Mouse (Mus musculus) midbrain, embryonic 10.5 days (tissue): ENCODE data around the gene Chid1. TPM values are rescaled to one million over a fixed set of nuclear protein-coding genes. Genes with fewer than 3 reads are reported as not detected.

Source experiments
- DNase-seq: peaks from one replicate; pipeline ENCODE4 v3.0.0-alpha.2; 2017; ENCODE audit warnings: low spot score
- H3K27ac ChIP-seq: fragments of 300-500 bp; sonication (generic); replicated peaks from 2 replicates; pipeline ENCODE4 v1.5.1; 2016; ENCODE audit warnings: mild to moderate bottlenecking
- H3K27me3 ChIP-seq: fragments of 300-500 bp; sonication (generic); 2 replicates; pipeline ENCODE4 v1.6.1; 2016; ENCODE audit warnings: low read depth, mild to moderate bottlenecking; ENCODE audit not compliant: poor library complexity, severe bottlenecking
- H3K36me3 ChIP-seq: fragments of 300-500 bp; sonication (generic); 2 replicates; pipeline ENCODE4 v1.6.1; 2016; ENCODE audit warnings: mild to moderate bottlenecking, moderate library complexity
- H3K4me1 ChIP-seq: fragments of 300-500 bp; sonication (generic); 2 replicates; pipeline ENCODE4 v1.6.1; 2016
- H3K4me3 ChIP-seq: fragments of 300-500 bp; sonication (generic); 2 replicates; pipeline ENCODE4 v1.5.1; 2016; ENCODE audit warnings: mild to moderate bottlenecking, moderate library complexity
- H3K9me3 ChIP-seq: fragments of 300-500 bp; sonication (generic); replicated peaks from 2 replicates; pipeline ENCODE4 v1.6.1; 2016; ENCODE audit warnings: mild to moderate bottlenecking
- WGBS: fragments of 180-500 bp; shearing (Covaris S2); methylation state at CpG from one replicate; pipeline ENCODE4 v1.1.7; 2016; 5-methylcytosine and 5-hydroxymethylcytosine counted together
- polyA plus RNA-seq: library from polyadenylated mRNA; unstranded; fragments of >200 nt; fragmentation: Nextera tagmentation; extraction: Ambion mirVana; gene quantifications from 2 replicates; pipeline ENCODE4 v1.2.1, GENCODE M21; 2016

The Chid1 gene
- polyA plus RNA-seq, 1 experiment from 2014 or later, result 25.0 TPM

GRCm38 (mm10) chr7:141460391-141461113 lies 79.1 kb downstream of the Chid1 start, which contains the start of gene Cracr2b:
Gene Cracr2b (plus strand): TSS chr7:141461094.
- no peaks in the 10 kb centered on the region for H3K9me3 ChIP-seq
- peaks cover 44% of the 10 kb centered on the region for H3K4me1 ChIP-seq
- peak within 1 kb of the TSS; percentile 57; the same call in 1 of the 2 replicates for H3K27ac ChIP-seq
- no peak for DNase-seq
- H3K4me3 ChIP-seq, result peak within 1 kb of the TSS; percentile 55
- WGBS, result 71% methylated on average over 15 of the region's 15 CpGs
- H3K27me3 ChIP-seq, result peaks cover 87% of the 10 kb centered on the region
- peaks cover 12% of the 10 kb centered on the region for H3K36me3 ChIP-seq

GRCm38 (mm10) chr7:141460001-141460390 lies 79.7 kb downstream of the Chid1 start:
- no peak overlapping the region for H3K27ac ChIP-seq
- DNase-seq, result no peak
- H3K9me3 ChIP-seq, result no peaks in the 10 kb centered on the region
- H3K27me3 ChIP-seq, result peaks cover 81% of the 10 kb centered on the region
- peaks cover 44% of the 10 kb centered on the region for H3K4me1 ChIP-seq
- peaks cover 12% of the 10 kb centered on the region for H3K36me3 ChIP-seq
- 76% methylated on average over 5 of the region's 5 CpGs for WGBS
- no peak overlapping the region for H3K4me3 ChIP-seq

GRCm38 (mm10) chr7:141459301-141459711 lies 80.4 kb downstream of the Chid1 start:
- Histone ChIP-seq H3K9me3 (no peaks in the 10 kb centered on the region), H3K36me3 (peaks cover 12% of the 10 kb centered on the region), H3K27ac (no peak overlapping the region), H3K4me3 (no peak overlapping the region), H3K4me1 (peaks cover 44% of the 10 kb centered on the region), H3K27me3 (peaks cover 75% of the 10 kb centered on the region)
- DNase-seq, result no peak
- WGBS, result 89% methylated on average over 17 of the region's 17 CpGs

- H3K9me3 ChIP-seq, result no peaks in the 10 kb centered on the region
- WGBS, result 93% methylated on average over 11 of the region's 11 CpGs
- H3K36me3 ChIP-seq, result peaks cover 12% of the 10 kb centered on the region
- DNase-seq, result no peak
- no peak overlapping the region for H3K27ac ChIP-seq
- peaks cover 44% of the 10 kb centered on the region for H3K4me1 ChIP-seq
- H3K4me3 ChIP-seq, result no peak overlapping the region
- H3K27me3 ChIP-seq, result peaks cover 68% of the 10 kb centered on the region
Observed at GRCm38 (mm10) chr7:141458661-141459060, 81.0 kb downstream of the Chid1 start.

- DNase-seq, result peak; percentile 55
- peaks cover 44% of the 10 kb centered on the region for H3K4me1 ChIP-seq
- H3K9me3 ChIP-seq, result no peaks in the 10 kb centered on the region
- no peak overlapping the region for H3K4me3 ChIP-seq
- H3K27me3 ChIP-seq, result peaks cover 63% of the 10 kb centered on the region
- H3K27ac ChIP-seq, result no peak overlapping the region
- WGBS, result 80% methylated on average over 15 of the region's 15 CpGs
- peaks cover 12% of the 10 kb centered on the region for H3K36me3 ChIP-seq
Observed at GRCm38 (mm10) chr7:141457986-141458660, 81.5 kb downstream of the Chid1 start.

- DNase-seq, result no peak
- 95% methylated on average over 14 of the region's 14 CpGs for WGBS
- H3K36me3 ChIP-seq, result peaks cover 14% of the 10 kb centered on the region
- H3K27ac ChIP-seq, result no peak overlapping the region
- H3K4me3 ChIP-seq, result no peak overlapping the region
- H3K9me3 ChIP-seq, result no peaks in the 10 kb centered on the region
- H3K27me3 ChIP-seq, result peaks cover 54% of the 10 kb centered on the region
- peaks cover 41% of the 10 kb centered on the region for H3K4me1 ChIP-seq
Observed at GRCm38 (mm10) chr7:141457236-141457635, 82.4 kb downstream of the Chid1 start.

- peaks cover 36% of the 10 kb centered on the region for H3K4me1 ChIP-seq
- H3K27me3 ChIP-seq, result peaks cover 49% of the 10 kb centered on the region
- no peak overlapping the region for H3K27ac ChIP-seq
- H3K9me3 ChIP-seq, result no peaks in the 10 kb centered on the region
- no peak for DNase-seq
- peaks cover 19% of the 10 kb centered on the region for H3K36me3 ChIP-seq
- H3K4me3 ChIP-seq, result peak overlapping the region; percentile 76; the same call in 1 of the 2 replicates
- WGBS, result 95% methylated on average over 6 of the region's 6 CpGs
Observed at GRCm38 (mm10) chr7:141456739-141457138, 82.9 kb downstream of the Chid1 start.

- DNase-seq, result peak; percentile 57
- 1% methylated on average over 23 of the region's 23 CpGs for WGBS
- Histone ChIP-seq H3K36me3 (peaks cover 29% of the 10 kb centered on the region), H3K27ac (peak overlapping the region; percentile 82), H3K9me3 (no peaks in the 10 kb centered on the region), H3K4me3 (peak overlapping the region; percentile 76), H3K27me3 (peaks cover 39% of the 10 kb centered on the region), H3K4me1 (peaks cover 32% of the 10 kb centered on the region)
Observed at GRCm38 (mm10) chr7:141455610-141456314, 83.9 kb downstream of the Chid1 start.

GRCm38 (mm10) chr7:141454967-141455551 lies 84.6 kb downstream of the Chid1 start, which contains the start of gene Pnpla2:
Gene Pnpla2 (plus strand): TSS chr7:141455198.
- H3K27ac ChIP-seq, result peak within 1 kb of the TSS; percentile 82
- DNase-seq, result peak; percentile 90
- H3K27me3 ChIP-seq, result peaks cover 32% of the 10 kb centered on the region
- peaks cover 36% of the 10 kb centered on the region for H3K36me3 ChIP-seq
- peaks cover 33% of the 10 kb centered on the region for H3K4me1 ChIP-seq
- under 1% methylated on average over 45 of the region's 45 CpGs for WGBS
- peak within 1 kb of the TSS; percentile 76 for H3K4me3 ChIP-seq
- no peaks in the 10 kb centered on the region for H3K9me3 ChIP-seq

GRCm38 (mm10) chr7:141453636-141454035 lies 86.0 kb downstream of the Chid1 start:
- H3K27me3 ChIP-seq, result peaks cover 19% of the 10 kb centered on the region
- no peak overlapping the region for H3K4me3 ChIP-seq
- H3K9me3 ChIP-seq, result no peaks in the 10 kb centered on the region
- H3K27ac ChIP-seq, result no peak overlapping the region
- peaks cover 41% of the 10 kb centered on the region for H3K4me1 ChIP-seq
- no peak for DNase-seq
- WGBS, result 86% methylated on average over 2 of the region's 2 CpGs
- H3K36me3 ChIP-seq, result peaks cover 39% of the 10 kb centered on the region

- Histone ChIP-seq H3K36me3 (peaks cover 43% of the 10 kb centered on the region), H3K4me1 (peaks cover 45% of the 10 kb centered on the region), H3K4me3 (no peak overlapping the region), H3K9me3 (no peaks in the 10 kb centered on the region), H3K27ac (no peak overlapping the region), H3K27me3 (peaks cover 9% of the 10 kb centered on the region)
- DNase-seq, result no peak
Observed at GRCm38 (mm10) chr7:141451928-141452327, 87.7 kb downstream of the Chid1 start.
